Mouse (Mus musculus) hindbrain, embryonic 15.5 days (tissue): ENCODE measurements around the gene Olfr1395. TPM values are rescaled to one million over a fixed set of nuclear protein-coding genes. Genes with fewer than 3 reads are reported as not detected.
"Not testable (repeated sequence)": the region's sequence is repeated elsewhere in the genome, so short reads cannot be mapped to it uniquely, and the experiment has no call there.

ENCODE experiments used
- ATAC-seq: fragments of 200-750 bp; cut with Nextera tagmentation; 2 replicates; pipeline ENCODE4 v1.8.0; 2017; ENCODE audit warnings: low read depth, moderate number of reproducible peaks, moderate TSS enrichment; ENCODE audit not compliant: low FRiP score
- H3K27ac ChIP-seq: fragments of 300-500 bp; sonication (generic); replicated peaks from 2 replicates; pipeline ENCODE4 v1.5.1; 2015; ENCODE audit warnings: mild to moderate bottlenecking, inconsistent platforms
- H3K27me3 ChIP-seq: fragments of 300-500 bp; sonication (generic); 2 replicates; pipeline ENCODE4 v1.6.1; 2015; ENCODE audit warnings: control low read depth, inconsistent platforms
- H3K36me3 ChIP-seq: fragments of 300-500 bp; sonication (generic); 2 replicates; pipeline ENCODE4 v1.6.1; 2015; ENCODE audit warnings: control low read depth, inconsistent platforms
- H3K4me1 ChIP-seq: fragments of 300-500 bp; sonication (generic); replicated peaks from 2 replicates; pipeline ENCODE4 v1.6.1; 2015; ENCODE audit warnings: control low read depth, inconsistent platforms
- H3K4me2 ChIP-seq: fragments of 300-500 bp; sonication (generic); 2 replicates; pipeline ENCODE4 v1.6.1; 2015; ENCODE audit warnings: moderate library complexity, mild to moderate bottlenecking, inconsistent platforms
- H3K4me3 ChIP-seq: fragments of 300-500 bp; sonication (generic); 2 replicates; pipeline ENCODE4 v1.5.1; 2015; ENCODE audit warnings: mild to moderate bottlenecking, inconsistent platforms
- H3K9ac ChIP-seq: fragments of 300-500 bp; sonication (generic); 2 replicates; pipeline ENCODE4 v1.6.1; 2015; ENCODE audit warnings: inconsistent platforms
- H3K9me3 ChIP-seq: fragments of 300-500 bp; sonication (generic); 2 replicates; pipeline ENCODE4 v1.6.1; 2016; ENCODE audit warnings: control low read depth, inconsistent platforms
- WGBS: fragments of 180-500 bp; shearing (Covaris S2); methylation state at CpG from one replicate; pipeline ENCODE4 v1.1.7; 2015; 5-methylcytosine and 5-hydroxymethylcytosine counted together
- polyA plus RNA-seq: library from polyadenylated mRNA; unstranded; fragments of >200 nt; fragmentation: Nextera tagmentation; extraction: Ambion mirVana; gene quantifications from 2 replicates; pipeline ENCODE4 v1.2.1, GENCODE M21; 2015

The Olfr1395 gene
- polyA plus RNA-seq, 1 experiment from 2014 or later: not detected

GRCm38 (mm10) chr11:49112624-49113219, 29.4 kb upstream of the Olfr1395 start:
- ATAC-seq: no peak
- Histone ChIP-seq H3K9me3 (no peaks in the 10 kb centered on the region), H3K36me3 (no peaks in the 10 kb centered on the region), H3K27me3 (no peaks in the 10 kb centered on the region), H3K9ac (no peak overlapping the region), H3K4me3 (no peak overlapping the region), H3K27ac (no peak overlapping the region), H3K4me2 (no peak overlapping the region), H3K4me1 (no peaks in the 10 kb centered on the region)
- 89% methylated on average over 6 of the region's 6 CpGs for WGBS

DNA sequence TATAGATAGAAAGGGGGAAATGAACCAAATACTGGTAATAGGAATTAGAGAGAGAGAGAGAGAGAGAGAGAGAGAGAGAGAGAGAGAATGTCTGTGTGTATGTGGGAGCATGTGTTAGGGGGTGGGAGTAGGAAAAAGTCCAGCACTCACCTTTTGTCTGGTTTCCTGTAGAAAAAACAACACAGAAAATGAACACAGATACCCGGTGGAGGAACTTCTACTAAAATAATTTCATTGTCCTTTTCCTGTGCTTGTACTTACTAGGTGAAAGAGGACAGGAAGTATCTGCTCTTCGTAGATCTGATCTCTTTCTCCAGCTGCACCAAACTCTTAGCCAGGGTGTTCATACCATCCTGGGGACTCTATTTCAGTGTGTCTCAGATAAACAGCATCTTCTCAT, 27.9 kb upstream of the Olfr1395 start:
- no peak for ATAC-seq
- H3K36me3 ChIP-seq: no peaks in the 10 kb centered on the region
- no peaks in the 10 kb centered on the region for H3K27me3 ChIP-seq
- no peak overlapping the region for H3K4me3 ChIP-seq
- no peaks in the 10 kb centered on the region for H3K9me3 ChIP-seq
- WGBS: 77% methylated on average over 2 of the region's 2 CpGs
- H3K9ac ChIP-seq: no peak overlapping the region
- H3K4me1 ChIP-seq: no peaks in the 10 kb centered on the region
- no peak overlapping the region for H3K4me2 ChIP-seq
- no peak overlapping the region for H3K27ac ChIP-seq

DNA sequence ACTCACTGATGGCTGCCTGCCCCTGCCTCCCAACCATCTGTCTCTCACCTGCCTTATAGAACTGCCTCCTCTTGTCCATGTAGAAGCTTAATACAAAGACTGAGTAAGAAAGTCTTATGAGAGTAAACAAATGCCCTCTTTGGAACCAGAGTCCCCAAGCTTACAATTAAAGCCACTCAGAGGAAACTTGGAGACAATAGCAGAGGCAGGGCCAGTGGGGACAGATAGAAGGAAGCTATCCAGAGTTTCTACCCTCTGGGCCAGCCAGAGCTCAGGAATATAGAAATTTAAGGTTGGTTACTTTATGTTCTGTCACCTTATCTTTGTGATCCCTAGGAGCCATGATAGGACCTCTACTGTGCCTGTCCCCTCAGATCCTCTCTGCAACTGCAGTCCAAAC, 27.3 kb upstream of the Olfr1395 start, which contains the start of gene Olfr1396:
TSS of gene Olfr1396 (minus strand) at position 101 of the 400 bp plus-strand sequence.
- H3K36me3 ChIP-seq: no peaks in the 10 kb centered on the region
- ATAC-seq: no peak
- H3K27ac ChIP-seq: no peak within 1 kb of the TSS
- H3K4me3 ChIP-seq: no peak within 1 kb of the TSS
- no peaks in the 10 kb centered on the region for H3K9me3 ChIP-seq
- no peaks in the 10 kb centered on the region for H3K27me3 ChIP-seq
- H3K4me2 ChIP-seq: no peak within 1 kb of the TSS
- no peaks in the 10 kb centered on the region for H3K4me1 ChIP-seq
- H3K9ac ChIP-seq: no peak within 1 kb of the TSS

- Histone ChIP-seq H3K27ac (no peak overlapping the region), H3K9ac (no peak overlapping the region), H3K27me3 (no peaks in the 10 kb centered on the region), H3K4me3 (no peak overlapping the region), H3K36me3 (no peaks in the 10 kb centered on the region), H3K4me2 (no peak overlapping the region), H3K9me3 (no peaks in the 10 kb centered on the region), H3K4me1 (no peaks in the 10 kb centered on the region)
- 88% methylated on average over 3 of the region's 3 CpGs for whole genome bisulfite sequencing
- no peak for ATAC-seq
Measured at GRCm38 (mm10) chr11:49119635-49120034, 22.4 kb upstream of the Olfr1395 start.

- ATAC-seq: no peak
- WGBS: 85% methylated on average over 2 of the region's 2 CpGs
- H3K4me3 ChIP-seq: no peak overlapping the region
- H3K27ac ChIP-seq: no peak overlapping the region
- no peaks in the 10 kb centered on the region for H3K36me3 ChIP-seq
- no peak overlapping the region for H3K9ac ChIP-seq
- H3K9me3 ChIP-seq: no peaks in the 10 kb centered on the region
- H3K4me1 ChIP-seq: no peaks in the 10 kb centered on the region
- no peak overlapping the region for H3K4me2 ChIP-seq
- H3K27me3 ChIP-seq: no peaks in the 10 kb centered on the region
Measured at GRCm38 (mm10) chr11:49124169-49124568, 17.9 kb upstream of the Olfr1395 start.

DNA sequence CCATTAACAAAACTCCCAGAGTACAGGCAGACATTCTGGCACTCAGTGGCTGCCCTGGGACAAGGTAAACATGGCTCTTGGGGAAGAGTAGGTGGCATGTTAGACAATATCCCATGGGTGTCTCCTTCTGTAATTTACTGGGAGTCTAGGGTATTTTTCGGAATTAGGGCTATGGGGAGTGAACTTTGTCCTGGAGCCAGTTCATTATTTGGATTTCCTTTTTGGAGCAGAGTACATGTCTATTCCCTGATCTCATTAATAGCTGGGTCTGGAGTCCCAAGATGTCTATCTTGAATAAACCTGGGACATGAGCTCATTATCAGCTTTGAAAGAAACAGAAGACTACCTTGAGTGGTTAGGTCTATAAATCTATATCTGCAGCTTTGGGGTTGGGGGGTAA, 12.0 kb downstream of the Olfr1395 start, which contains the start of gene Olfr1394:
TSS of gene Olfr1394 (plus strand) at position 301 of the 400 bp plus-strand sequence.
- no peak within 1 kb of the TSS for H3K27ac ChIP-seq
- H3K27me3 ChIP-seq: no peaks in the 10 kb centered on the region
- H3K4me1 ChIP-seq: no peaks in the 10 kb centered on the region
- no peaks in the 10 kb centered on the region for H3K9me3 ChIP-seq
- no peak within 1 kb of the TSS for H3K4me3 ChIP-seq
- H3K9ac ChIP-seq: no peak within 1 kb of the TSS
- ATAC-seq: no peak
- H3K36me3 ChIP-seq: no peaks in the 10 kb centered on the region
- 92% methylated on average over 1 of the region's 1 CpGs for WGBS
- no peak within 1 kb of the TSS for H3K4me2 ChIP-seq

DNA sequence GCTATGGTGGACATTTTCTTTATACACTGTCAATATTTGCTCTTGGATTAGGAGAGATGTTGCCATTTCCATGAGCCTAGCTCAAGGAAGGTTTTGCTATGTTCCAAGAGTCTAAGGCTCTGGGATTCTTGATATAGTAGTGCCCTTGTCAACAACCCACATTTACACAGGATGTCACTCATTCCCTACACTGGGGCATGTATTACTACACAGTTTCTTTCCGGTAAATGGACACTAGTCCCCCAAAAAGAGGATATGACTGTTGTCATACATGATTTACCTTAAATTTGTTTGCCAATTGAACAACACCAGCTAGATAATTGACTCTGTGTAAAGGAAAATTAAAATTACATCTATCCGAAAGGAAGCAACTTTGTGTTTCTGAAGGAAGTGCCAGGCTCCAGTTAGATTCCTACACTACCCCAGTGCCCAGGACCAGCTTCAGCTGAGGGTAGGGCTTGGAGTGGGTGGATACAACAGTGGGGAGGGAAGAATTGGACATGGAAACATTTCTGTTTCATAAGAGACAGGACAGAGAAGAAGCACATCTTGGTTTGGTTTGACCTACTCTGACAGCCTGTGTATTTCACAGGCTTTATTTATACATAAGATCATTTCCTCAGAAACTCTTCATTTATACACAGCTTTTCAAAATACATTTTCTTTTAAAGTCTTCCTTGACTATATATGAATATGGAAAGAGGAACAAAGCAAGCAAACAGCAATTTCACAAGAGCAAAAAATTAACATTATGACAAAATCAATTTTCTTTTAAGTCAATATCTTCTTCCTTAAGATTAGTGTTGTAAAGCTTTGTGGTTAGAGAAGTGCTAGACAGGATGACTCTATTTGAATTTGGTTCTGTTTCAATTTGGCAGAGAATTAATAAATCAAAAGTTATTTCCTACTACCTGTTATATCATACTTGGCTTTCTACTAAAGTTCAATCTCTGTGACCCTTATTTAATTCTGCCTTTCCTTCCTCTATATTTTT, 15.0 kb downstream of the Olfr1395 start:
- WGBS: 90% methylated on average over 2 of the region's 2 CpGs
- H3K9ac ChIP-seq: no peak overlapping the region
- no peaks in the 10 kb centered on the region for H3K4me1 ChIP-seq
- no peak overlapping the region for H3K27ac ChIP-seq
- H3K36me3 ChIP-seq: no peaks in the 10 kb centered on the region
- no peak overlapping the region for H3K4me2 ChIP-seq
- H3K27me3 ChIP-seq: no peaks in the 10 kb centered on the region
- ATAC-seq: no peak
- no peaks in the 10 kb centered on the region for H3K9me3 ChIP-seq
- H3K4me3 ChIP-seq: no peak overlapping the region

DNA sequence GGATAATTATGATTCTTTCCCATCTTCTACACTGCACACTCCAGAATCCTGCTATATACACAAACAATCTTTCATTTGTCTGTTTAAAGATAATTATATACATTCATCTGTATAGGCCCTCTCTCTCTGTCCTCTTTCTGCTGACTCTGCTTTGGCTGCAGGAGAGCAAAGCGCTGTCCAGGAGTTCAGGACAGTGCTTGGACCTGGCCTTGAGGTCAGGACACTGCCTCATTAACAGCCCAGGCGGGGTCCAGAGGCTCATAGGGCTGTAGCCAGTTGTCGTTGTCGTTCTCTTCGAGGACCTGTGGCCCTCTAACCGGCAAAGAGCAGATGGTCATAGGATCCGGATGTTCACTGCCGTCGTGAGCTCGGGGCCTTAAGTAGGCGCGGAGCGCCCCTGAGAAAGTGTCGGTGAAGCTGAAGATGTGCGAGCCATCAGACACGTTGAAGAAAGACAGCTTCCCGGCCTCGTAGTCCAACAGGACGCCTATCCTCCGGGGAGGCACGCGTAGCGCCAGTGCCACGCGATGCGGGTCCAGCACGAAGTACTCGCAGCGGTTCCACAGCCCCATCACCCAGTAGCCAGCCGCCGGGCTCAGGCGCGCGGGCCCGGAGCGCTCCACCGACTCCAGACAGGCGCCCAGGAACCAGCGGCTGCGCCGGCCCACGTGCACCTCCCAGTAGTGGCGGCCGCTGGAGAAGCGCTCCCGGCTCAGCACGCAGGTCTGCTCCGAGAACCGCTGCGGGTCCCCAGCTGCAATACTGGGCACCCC, 27.0 kb downstream of the Olfr1395 start:
- WGBS: 6% methylated on average over 50 of the region's 50 CpGs
- no peaks in the 10 kb centered on the region for H3K9me3 ChIP-seq
- H3K9ac ChIP-seq: peak overlapping the region; percentile 12
- no peak overlapping the region for H3K27ac ChIP-seq
- H3K4me1 ChIP-seq: peaks cover 8% of the 10 kb centered on the region
- ATAC-seq: peak; percentile 75
- no peaks in the 10 kb centered on the region for H3K36me3 ChIP-seq
- H3K27me3 ChIP-seq: peaks cover 2% of the 10 kb centered on the region
- peak overlapping the region; percentile 40 for H3K4me3 ChIP-seq
- peak overlapping the region; percentile 77 for H3K4me2 ChIP-seq

DNA sequence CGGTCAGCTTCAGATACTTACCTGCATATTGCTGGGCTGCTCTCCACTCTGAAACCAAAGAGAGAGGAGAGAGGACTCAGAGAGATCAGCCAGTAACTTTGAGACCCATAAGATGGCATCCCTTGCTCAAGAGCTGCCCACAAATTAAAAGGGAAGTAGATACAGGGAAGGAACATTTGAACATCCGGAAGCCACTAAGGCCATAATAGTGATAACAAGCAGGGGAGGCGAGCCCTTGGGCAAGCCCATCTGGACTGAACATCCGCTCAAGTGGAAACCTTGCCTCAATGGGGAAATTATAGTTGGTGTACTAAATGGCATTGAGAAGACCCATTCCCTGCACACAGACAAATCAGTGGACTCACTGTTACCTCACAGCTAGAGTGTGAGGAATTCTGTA, 28.5 kb downstream of the Olfr1395 start:
- Histone ChIP-seq H3K36me3 (no peaks in the 10 kb centered on the region), H3K27ac (no peak overlapping the region), H3K9ac (no peak overlapping the region), H3K4me3 (no peak overlapping the region), H3K4me1 (peaks cover 8% of the 10 kb centered on the region), H3K4me2 (no peak overlapping the region), H3K9me3 (no peaks in the 10 kb centered on the region), H3K27me3 (peaks cover 2% of the 10 kb centered on the region)
- 97% methylated on average over 4 of the region's 4 CpGs for WGBS
- ATAC-seq: no peak

DNA sequence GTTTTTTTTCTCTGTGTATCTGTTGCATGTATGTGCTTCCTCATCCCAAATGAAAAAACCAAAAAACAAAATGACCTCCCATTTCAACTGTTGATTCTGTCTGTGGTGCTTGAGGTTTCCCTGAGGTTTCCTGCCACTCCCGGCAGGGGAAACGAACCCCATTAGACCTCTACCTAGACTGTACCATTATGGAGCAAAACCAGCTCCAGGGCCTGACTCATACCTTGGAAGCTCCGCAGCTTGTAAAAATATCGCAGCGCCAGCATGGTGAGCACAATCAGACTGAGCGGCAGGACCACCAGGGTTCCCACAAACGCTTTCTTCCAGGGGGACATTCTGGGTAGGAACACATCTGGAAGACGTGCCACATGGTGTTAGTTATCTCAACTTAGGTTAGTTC, 33.3 kb downstream of the Olfr1395 start:
- Histone ChIP-seq H3K36me3 (no peaks in the 10 kb centered on the region), H3K9me3 (no peaks in the 10 kb centered on the region), H3K4me3 (no peak overlapping the region), H3K4me2 (no peak overlapping the region), H3K4me1 (no peaks in the 10 kb centered on the region), H3K9ac (no peak overlapping the region), H3K27me3 (no peaks in the 10 kb centered on the region), H3K27ac (no peak overlapping the region)
- ATAC-seq: no peak
- WGBS: 87% methylated on average over 8 of the region's 8 CpGs

DNA sequence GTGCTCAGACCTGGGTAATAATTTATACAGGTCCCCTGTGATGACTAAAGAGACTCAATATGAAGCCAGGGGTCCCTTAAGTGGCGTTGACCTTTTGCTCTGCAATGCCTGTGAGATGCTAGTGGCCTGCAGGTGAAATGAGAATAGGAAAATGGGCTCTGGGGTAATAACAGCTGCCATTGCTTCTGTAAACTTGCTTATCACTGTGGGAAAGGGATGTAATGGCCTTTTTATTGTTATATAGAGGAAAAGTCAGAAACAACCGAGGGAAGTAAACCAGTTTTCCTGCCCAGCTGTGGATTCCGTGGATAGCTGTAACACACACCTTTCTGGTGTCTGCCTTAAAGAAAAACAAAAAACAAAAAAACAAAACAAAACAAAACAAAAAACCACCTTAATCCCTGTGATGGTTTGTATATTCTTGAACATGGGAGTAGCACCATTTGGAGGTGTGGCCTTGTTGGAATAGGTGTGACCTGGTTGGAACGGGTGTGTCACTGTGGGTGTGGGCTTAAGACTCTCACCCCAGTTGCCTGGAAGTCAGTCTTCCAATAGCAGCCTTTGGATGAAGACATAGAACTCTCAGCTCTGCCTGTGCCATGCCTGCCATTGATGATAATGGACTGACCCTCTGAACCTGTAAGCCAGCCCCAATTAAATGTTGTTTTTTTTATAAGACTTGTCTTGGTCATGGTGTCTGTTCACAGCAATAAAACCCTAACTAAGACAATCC, 34.1 kb downstream of the Olfr1395 start:
- H3K9ac ChIP-seq, H3K27ac ChIP-seq, ATAC-seq, H3K4me1 ChIP-seq, H3K9me3 ChIP-seq, H3K27me3 ChIP-seq, H3K36me3 ChIP-seq, H3K4me3 ChIP-seq, H3K4me2 ChIP-seq: not testable (repeated sequence)
- WGBS: 80% methylated on average over 4 of the region's 4 CpGs
